Mouse (Mus musculus) adrenal gland, postnatal 10 days (tissue): Measurements from ENCODE around the gene Myo10. TPM values are rescaled to one million over a fixed set of nuclear protein-coding genes. Genes with fewer than 3 reads are reported as not detected.

Source experiments
- DNase-seq: peaks from one replicate; pipeline ENCODE4 v3.0.0; 2021; ENCODE audit warnings: mixed read lengths
- total RNA-seq, 2 experiments: library from RNA; stranded (reverse); gene quantifications; 2 replicates each; pipeline ENCODE4 v1.2.3; 2021

Gene Myo10
- total RNA-seq, 2 experiments from 2014 or later = 80.4 to 82.5 TPM

GRCm38 (mm10) chr15:25844013-25844570 lies 221.8 kb downstream of the Myo10 start:
- no peak for DNase-seq

- DNase-seq = no peak
Measured at GRCm38 (mm10) chr15:25844771-25845170, 222.4 kb downstream of the Myo10 start.

GRCm38 (mm10) chr15:25847576-25848168 lies 225.3 kb downstream of the Myo10 start:
- DNase-seq = no peak

- no peak for DNase-seq
Measured at GRCm38 (mm10) chr15:25850552-25850951, 228.2 kb downstream of the Myo10 start.

- no peak for DNase-seq
Measured at GRCm38 (mm10) chr15:25854270-25854904, 232.1 kb downstream of the Myo10 start.

- no peak for DNase-seq
Measured at GRCm38 (mm10) chr15:25858611-25859058, 236.3 kb downstream of the Myo10 start.

- DNase-seq = no peak
Measured at GRCm38 (mm10) chr15:25859469-25859868, 237.1 kb downstream of the Myo10 start.

- no peak for DNase-seq
Measured at GRCm38 (mm10) chr15:25861900-25862299, 239.6 kb downstream of the Myo10 start.

Other genes starting within 250 kb of the Myo10 start
- gene Basp1, start 208.8 kb upstream of the Myo10 start, total RNA-seq = 10 to 100 TPM; 17.6 to 29.6 TPM
- 10 to 100 TPM; 26.1 to 38.4 TPM for gene Retreg1, start 220.7 kb downstream of the Myo10 start, total RNA-seq